Mouse (Mus musculus): ENCODE measurements at regions not wholly inside any gene's neighbourhood (a gene's known extent, or its start where the extent isn't known, plus 50 kb on each side); places are given as distances from the start of the nearest gene placed in this dataset.

DNA sequence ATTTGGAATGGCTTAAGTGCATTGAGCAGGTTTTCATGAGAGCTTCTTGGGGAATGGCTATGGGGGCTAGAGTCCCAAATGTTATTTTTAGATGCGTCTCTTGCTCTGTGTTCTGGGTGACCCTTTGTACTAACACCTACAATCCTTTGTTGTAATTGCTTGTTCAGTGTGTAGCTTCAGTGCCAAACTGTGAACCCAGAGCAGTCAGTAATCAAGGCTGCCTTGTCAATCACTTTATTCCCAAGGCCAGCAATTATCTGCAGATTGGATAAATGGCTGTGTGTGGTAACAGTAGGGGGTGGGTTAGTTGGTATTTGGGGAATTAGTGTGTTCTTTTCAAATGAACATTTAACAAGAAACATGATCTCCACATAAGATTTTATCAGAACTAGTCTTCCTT, 390.4 kb downstream of the Poteg start:
- CTCF ChIA-PET: no interaction called here

DNA sequence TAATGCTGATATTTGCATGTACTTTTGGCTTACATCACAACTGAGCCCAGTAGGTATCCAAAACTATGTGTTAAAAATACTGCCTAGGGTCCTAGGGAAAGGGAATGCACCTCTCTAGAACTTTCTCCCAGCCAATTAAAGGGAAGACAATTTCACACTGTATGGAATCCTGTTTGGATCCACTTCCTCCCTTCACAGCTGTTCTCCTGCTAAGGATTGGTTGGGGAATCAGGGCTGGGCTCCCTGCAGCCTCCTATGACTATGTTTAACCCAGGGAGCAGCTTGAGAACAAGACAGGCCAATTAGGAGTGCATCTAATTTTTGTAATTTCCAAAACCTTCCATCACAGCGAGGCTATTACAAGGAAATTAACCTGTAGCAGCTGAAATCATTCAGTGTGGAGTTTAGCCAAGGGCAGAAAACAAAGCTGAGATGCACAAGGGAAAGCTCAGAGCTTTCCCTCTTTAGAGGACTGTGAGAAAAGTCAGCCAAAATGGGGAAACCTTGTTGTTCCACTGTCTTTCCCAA, 419.1 kb downstream of the Poteg start:
- CTCF ChIA-PET: interaction anchor here (0.6 kb wide), 1 partner anchor 14 kb away, joined by 3 read pairs; no protein-coding TSS in a partner anchor

DNA sequence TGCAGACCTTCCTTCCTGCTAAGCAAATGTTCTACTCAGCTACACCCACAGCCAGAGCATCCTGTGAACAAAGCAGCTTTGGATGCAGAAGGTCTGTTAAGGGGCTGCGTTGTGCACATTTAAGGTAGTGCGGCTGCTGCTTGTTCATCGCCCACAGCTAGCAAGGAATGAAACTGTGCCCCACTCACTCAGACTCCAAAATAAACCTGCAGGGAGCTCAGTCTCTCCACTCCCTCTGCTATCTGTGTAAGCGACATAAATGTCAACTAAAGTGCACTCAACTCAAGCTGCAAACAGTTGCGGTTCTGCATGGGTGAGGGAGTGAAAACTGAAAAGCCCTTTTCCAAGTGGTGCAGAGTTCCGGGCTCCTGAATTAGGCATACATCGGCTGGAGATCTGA, 421.1 kb downstream of the Poteg start:
- CTCF ChIA-PET: no interaction called here

DNA sequence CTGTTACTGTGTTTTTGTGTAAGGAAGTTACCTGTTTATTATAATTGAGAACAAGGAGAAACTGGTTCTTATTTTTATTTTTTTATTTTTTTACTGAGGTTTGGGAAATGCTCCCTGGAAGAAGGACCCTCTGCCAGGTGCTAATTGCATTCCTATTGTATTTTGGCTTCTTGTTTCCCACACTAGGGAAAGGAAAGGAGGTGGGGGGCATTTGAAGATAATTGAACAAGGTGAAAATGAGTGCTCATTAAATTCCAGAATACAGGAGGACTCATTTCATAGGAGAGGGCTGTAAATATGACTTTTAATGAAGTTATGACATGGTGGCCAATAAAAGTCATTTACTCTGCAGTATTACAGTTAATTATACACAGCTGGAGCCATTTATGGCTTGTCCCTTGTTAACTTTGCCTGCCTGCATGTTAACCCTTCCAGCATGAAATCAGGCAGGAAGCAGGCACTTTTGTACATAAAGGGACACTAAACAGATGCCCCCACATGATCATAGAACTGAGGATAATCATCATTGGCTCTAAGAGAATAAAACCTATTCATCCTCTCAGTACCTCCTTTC, 430.3 kb downstream of the Poteg start:
- CTCF ChIA-PET: no interaction called here

DNA sequence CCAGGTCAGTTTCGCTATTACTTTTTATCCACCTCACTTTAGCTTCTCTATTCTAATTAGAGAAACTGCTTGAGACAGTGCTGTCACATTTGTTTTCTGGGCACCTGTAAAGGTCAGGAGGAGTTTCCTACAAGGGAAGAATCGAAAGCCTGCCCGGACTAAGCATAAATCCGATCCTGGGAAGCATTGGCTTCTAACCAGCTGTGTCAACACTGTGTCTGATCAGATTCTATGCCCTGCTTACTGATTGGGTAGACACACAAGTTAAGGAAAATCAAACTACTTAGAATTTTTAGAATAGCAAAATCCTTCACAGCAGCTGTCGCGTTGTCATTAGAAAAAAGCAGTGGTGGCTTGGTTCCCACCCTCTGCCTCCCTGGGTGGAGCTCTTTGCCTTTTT, 441.8 kb downstream of the Poteg start:
- CTCF ChIA-PET: no interaction called here

DNA sequence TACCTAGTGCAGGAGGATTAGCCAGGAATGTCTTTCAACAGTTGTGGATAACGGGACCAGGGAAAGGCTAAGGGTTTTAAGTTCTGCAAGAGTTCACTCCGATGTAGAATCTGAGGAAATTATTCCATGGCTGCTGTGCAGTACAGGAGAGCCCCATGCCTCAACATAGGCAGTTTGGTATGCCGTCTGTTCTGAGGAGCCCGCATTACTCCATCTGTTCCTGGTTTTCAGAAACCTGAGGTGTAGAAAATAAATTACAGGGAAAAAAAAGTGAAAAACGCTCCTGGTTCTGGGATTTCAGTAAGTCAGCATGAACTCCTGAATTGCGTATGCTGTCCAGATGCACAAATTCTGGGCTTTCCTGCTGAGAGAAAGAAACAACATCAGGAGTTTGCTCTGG, 446.9 kb downstream of the Poteg start:
- CTCF ChIA-PET: no interaction called here

DNA sequence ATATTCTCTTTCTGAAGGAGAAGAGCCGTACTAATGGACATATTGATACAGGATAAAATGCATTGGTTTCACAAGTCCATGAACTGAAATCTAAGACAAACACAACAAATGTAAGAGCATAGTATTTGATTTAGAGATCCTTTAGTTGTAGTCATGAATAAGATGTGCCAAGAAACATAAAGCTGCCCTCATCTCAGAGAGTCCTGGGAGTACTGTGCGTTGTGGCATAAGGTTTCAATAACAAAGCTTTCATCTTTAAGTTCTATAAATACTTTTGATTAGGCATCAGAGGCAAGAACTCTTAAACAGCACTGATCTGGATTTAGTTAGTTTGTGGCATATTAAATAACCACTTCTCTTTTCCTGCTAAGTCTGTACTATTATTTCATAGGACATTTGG, 452.6 kb downstream of the Poteg start:
- CTCF ChIA-PET: no interaction called here

DNA sequence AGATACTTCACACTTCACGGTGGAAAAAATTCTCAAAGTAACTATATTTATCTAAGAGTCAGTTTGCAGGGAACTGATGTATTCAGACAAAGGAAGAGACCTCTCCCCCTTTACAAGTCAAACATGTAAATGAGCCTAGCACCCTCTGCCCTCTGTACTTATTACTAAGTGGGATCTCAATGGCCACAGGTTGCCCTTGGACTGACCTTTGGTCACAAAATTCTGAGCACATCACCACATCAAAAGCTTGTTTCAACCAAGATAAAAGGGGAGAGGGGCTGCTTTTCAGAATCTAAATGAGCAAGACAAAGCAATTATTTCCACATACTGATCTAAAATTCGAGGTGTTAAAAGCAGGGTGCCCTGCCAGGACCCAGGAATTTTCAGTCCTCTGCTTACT, 456.3 kb downstream of the Poteg start:
- CTCF ChIA-PET: no interaction called here

DNA sequence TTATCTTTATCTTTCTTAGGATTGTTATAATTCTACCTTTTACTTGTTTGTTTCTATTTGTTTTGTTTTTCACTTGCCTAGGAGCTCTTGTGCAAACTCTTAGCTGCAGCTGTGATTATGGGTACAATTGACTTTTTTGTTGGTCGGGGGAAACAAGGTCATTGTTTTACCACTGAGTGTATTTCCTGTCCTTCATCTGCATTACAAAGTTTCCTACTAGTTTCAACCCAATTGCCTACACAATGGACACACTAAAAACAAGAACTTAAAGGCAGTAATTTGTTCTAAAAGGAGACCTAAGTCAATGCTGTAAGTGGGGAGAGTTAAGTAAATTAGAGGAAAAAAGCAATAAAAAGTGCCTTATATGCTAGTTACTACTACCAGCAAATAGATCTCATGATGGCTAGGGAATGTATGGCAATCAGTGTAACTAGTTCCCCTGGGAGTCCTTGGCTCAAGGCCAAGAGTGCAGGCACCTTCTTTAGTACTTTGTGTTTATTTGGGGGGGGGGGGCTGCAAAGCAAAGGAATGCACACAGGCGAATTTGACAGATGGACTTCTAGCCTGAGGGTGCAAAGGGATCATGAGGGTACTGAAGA, 462.0 kb downstream of the Poteg start:
- CTCF ChIA-PET: no interaction called here

DNA sequence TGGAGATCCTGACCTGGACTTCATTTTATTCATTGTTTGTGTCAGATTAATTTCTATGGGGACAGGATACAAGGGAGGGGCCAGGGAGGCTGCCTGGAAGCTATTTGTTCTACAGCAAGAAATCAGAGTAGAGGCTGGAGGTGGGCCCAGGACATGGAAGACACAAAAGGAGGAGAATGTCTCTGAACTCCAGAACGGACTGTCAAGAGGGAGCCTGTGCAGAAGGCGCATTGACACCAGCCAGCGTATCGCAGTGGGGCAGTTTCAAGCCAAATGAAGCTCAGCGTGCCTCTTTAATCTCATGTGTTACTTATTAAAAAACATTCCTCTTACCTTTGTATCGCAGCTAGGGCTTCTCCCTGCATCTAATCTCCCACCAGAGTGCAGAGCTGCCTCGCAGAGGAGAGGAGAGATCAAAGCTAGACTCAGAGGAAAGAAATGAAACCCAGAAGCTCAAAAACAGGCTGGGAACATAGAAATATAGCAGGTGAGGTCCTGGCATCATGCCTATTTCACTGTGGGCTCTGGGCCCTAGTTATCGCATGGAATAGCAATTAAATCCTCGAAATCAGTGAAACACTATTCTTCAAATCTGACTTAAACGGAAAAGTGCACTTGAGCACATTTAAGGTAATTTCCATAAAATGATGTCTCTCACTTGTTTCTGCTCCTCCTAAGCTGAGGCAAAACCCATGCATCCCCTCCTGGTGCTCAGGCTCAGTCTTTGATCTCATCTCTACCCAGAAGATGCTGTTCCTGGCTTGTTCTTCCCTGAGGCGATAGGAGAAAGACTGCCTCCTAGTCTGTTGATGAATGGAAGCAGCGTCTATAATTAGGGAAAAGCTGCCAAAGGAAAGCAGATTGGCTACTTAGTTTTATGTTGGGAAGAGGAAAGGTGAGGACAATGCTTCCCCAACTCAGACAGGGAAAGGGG, 491.4 kb downstream of the Poteg start:
- CTCF ChIA-PET: no interaction called here

DNA sequence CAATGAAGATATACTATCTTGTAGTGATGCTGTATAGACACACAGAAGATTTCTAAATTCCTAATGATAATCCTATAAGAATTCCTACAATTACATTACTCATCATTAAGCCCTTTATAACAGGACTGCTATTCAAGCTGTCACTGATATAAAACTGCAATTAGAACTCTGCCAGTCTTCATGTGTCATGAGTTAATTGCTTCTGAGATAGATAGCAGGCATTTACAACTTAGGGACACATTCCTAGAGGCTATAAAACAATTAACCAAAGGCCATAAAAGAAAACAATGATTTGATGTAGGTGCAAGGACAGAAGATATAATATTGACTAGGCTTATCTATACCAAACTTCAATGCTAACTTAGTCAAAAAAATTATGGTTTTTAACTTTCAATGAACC, 507.5 kb downstream of the Poteg start:
- CTCF ChIA-PET: no interaction called here

DNA sequence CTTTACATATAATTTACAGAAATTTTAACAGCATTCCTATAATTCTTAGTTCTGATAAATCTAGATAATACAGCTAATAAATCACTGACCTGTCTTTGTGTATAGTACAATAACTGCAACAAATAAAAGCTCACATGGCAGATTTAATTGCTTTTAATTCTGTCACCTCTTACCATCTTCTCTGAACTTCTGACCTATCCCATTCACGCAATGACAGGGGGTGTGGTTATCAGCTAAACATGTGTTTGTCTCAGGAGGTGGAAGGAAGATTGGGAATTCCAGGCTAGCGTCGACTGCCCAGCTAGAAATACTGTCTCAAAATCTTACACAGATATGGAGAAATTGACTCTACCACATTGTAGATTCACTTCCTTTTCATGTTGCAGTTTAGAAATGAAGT, 533.5 kb downstream of the Poteg start:
- CTCF ChIA-PET: no interaction called here

DNA sequence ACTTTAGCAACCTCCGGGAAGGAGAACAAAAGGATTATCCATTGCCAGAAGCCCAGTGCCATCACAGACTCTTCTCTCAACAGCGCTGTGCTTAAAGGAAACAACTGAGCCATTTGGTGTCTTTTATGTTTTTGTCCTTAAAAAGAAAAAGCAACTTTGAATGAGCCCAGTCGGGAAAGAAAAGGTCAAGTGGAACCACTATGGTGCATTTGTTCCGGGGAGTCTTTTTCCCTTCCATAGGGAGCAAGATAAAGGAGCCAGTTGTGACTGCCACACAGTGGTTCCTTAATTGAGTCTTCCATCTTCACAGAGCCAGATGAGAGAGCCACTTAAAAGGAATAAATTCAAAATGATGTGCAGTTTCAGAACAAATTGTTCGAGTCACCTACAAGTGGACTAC, 534.3 kb downstream of the Poteg start:
- CTCF ChIA-PET: no interaction called here

DNA sequence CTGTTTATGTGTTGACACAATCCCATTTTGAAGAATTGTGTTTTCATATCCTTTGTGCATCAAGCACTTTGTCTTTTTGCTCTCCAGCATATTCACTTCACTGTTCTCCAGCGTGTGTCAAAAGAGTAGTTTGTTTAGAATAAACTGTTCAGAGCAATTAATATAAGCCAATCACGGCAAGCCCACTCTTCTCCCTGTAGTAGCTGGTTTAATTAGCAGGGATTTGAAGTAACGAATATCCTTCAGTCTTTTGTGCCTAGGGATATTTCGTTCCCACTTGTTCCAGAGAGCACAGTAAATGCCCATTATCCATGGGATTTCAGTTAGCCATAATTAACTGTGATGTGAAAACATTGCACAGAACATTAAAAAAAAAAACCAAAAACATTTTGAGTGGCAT, 565.4 kb downstream of the Poteg start:
- CTCF ChIA-PET: no interaction called here
